In the genomic region with DNA sequence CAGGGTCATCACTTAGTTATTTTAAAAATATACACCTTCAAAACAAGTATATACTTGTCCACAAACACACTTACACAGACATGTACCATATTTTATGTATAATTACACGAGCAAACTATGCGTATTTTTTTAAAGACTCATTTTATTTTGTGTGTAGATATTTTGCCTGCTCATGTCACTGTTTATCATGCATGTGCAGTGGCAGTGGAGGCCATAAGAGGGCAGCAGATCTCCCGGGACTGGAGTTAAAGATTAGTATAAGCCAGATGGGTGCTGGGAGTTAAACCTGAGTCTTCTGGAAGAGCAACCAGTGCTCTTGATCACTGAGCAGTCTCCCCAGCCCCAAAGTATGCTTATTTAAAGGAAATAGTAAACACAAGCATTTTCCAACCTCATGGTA, we compare ENCODE assay signal across 13 mouse cellular contexts. TPM values are rescaled to one million over a fixed set of nuclear protein-coding genes. Genes with fewer than 3 reads are reported as not detected.
DNase-seq lines count a peak whose midpoint lies in the region; ATAC-seq and TF ChIP-seq lines count a peak whose summit lies in the region.
"Had no signal": no experiment of that assay in that cellular context is flagged by ENCODE, and none has a peak within 500 bp of the region (broad histone marks: within the 10 kb centered on the region; RNA-seq: fewer than 3 reads in every experiment).

No protein-coding gene starts in this region.

- H3K4me2 ChIP-seq in kidney, embryonic 14.5 days (replicated peaks; ENCODE audit: low read depth, low read length), result no peak overlapping the region
- H3K4me2 ChIP-seq in stomach, postnatal 0 days (replicated peaks; ENCODE audit: low read depth), result no peak overlapping the region
- H3K4me2 ChIP-seq: heart, embryonic 12.5 days; limb, embryonic 12.5 days; midbrain, embryonic 15.5 days had no signal

- H3K4me1 ChIP-seq in kidney, embryonic 14.5 days (ENCODE audit: control insufficient read depth, insufficient read depth, low read length), result no peaks in the 10 kb centered on the region
- H3K4me1 ChIP-seq in stomach, postnatal 0 days (replicated peaks; ENCODE audit: control insufficient read depth, insufficient read depth), result no peaks in the 10 kb centered on the region
- H3K4me1 ChIP-seq: heart, embryonic 12.5 days; midbrain, embryonic 15.5 days had no signal

- peak; percentile 28 to 33 for DNase-seq in adrenal gland, postnatal 36 days
- no peak for DNase-seq in adrenal gland, postnatal 25 days
- peak; percentile 49 for DNase-seq in kidney, adult 9 months
- peak; percentile 23 for DNase-seq in thymus, postnatal 4 days
- no peak for DNase-seq in thymus, adult 18-20 months
- peak; percentile 26 for DNase-seq in stomach, postnatal 0 days (ENCODE audit: low spot score)
- DNase-seq in thymus, postnatal 25 days, result no peak
- DNase-seq: adrenal gland, adult 8-10 months had no signal

- no peaks in the 10 kb centered on the region for H3K36me3 ChIP-seq in kidney, embryonic 14.5 days (ENCODE audit: control insufficient read depth, insufficient read depth, low read length)
- H3K36me3 ChIP-seq in stomach, postnatal 0 days (ENCODE audit: control insufficient read depth, insufficient read depth, low read length), result no peaks in the 10 kb centered on the region
- H3K36me3 ChIP-seq: heart, embryonic 12.5 days; limb, embryonic 12.5 days; midbrain, embryonic 15.5 days had no signal

- no peak overlapping the region for H3K4me3 ChIP-seq in kidney, embryonic 14.5 days (ENCODE audit: low read length)
- no peak overlapping the region for H3K4me3 ChIP-seq in stomach, postnatal 0 days (ENCODE audit: low read depth, low read length)
- H3K4me3 ChIP-seq: heart, embryonic 12.5 days; limb, embryonic 12.5 days; midbrain, embryonic 15.5 days had no signal

- TF ChIP-seq CTCF in stomach, postnatal 0 days (IDR thresholded peaks at IDR 0.05; ENCODE audit: low read depth), result peak; percentile 70

- H3K27ac ChIP-seq in kidney, embryonic 14.5 days (ENCODE audit: low read depth, low read length), result no peak overlapping the region
- no peak overlapping the region for H3K27ac ChIP-seq in stomach, postnatal 0 days (replicated peaks)
- H3K27ac ChIP-seq: limb, embryonic 12.5 days; midbrain, embryonic 15.5 days had no signal

- 40% methylated on average over 3 of the region's 3 CpGs for WGBS in kidney, embryonic 14.5 days
- WGBS in stomach, postnatal 0 days, result 32% methylated on average over 3 of the region's 3 CpGs

- H3K27me3 ChIP-seq in kidney, embryonic 14.5 days (ENCODE audit: control insufficient read depth, insufficient read depth, low read length), result peaks cover 5% of the 10 kb centered on the region; the same call in 1 of the 2 replicates
- no peaks in the 10 kb centered on the region for H3K27me3 ChIP-seq in stomach, postnatal 0 days (ENCODE audit: control insufficient read depth, insufficient read depth, low read length)

- no peak overlapping the region for H3K9ac ChIP-seq in kidney, embryonic 14.5 days (ENCODE audit: low read depth, low read length)
- H3K9ac ChIP-seq in stomach, postnatal 0 days (ENCODE audit: low read length), result no peak overlapping the region
- H3K9ac ChIP-seq: heart, embryonic 12.5 days; limb, embryonic 12.5 days; midbrain, embryonic 15.5 days had no signal

- no peak for TF ChIP-seq EP300 in stomach, postnatal 0 days (optimal IDR thresholded peaks at IDR 0.05)

- H3K9me3 ChIP-seq in kidney, embryonic 14.5 days (ENCODE audit: control insufficient read depth, low read length), result no peaks in the 10 kb centered on the region
- no peaks in the 10 kb centered on the region for H3K9me3 ChIP-seq in stomach, postnatal 0 days (ENCODE audit: control insufficient read depth, low read length)
- H3K9me3 ChIP-seq: limb, embryonic 12.5 days; midbrain, embryonic 15.5 days had no signal

- no peak for ATAC-seq in kidney, embryonic 14.5 days (ENCODE audit: low FRiP score, low TSS enrichment)
- ATAC-seq in stomach, postnatal 0 days (ENCODE audit: low FRiP score, low TSS enrichment), result no peak
- ATAC-seq: forebrain, embryonic 14.5 days; midbrain, embryonic 15.5 days had no signal

RNA-seq across cellular contexts. Expression of a gene that starts 16.8 kb away (rescaled TPM):
- total RNA-seq in adrenal gland, postnatal 36 days (2021), result under 1 TPM in 1 of 2 experiments, not detected in 1; 0.07 TPM
- total RNA-seq in adrenal gland, postnatal 25 days (2021), result not detected in 2 replicates
- polyA plus RNA-seq in kidney, embryonic 14.5 days (2014; fragmentation: Nextera tagmentation; extraction: Ambion mirVana), result 0.08 TPM in 1 of 2 replicates, not detected in the other
- 1.0 and 1.3 TPM in 2 replicates for polyA plus RNA-seq in stomach, postnatal 0 days (2015; fragmentation: Nextera tagmentation; extraction: Ambion mirVana)
- total RNA-seq: adrenal gland, adult 8-10 months had no signal
- polyA plus RNA-seq: forebrain, embryonic 14.5 days; midbrain, embryonic 15.5 days had no signal

Comparison
In these comparisons a context has a peak if more than half of its experiments do, and no peak if none do; other contexts are left out.
1. DNase-seq: peak in adrenal gland, postnatal 36 days (2 of 2), kidney, adult 9 months (single experiment), thymus, postnatal 4 days (single experiment) and stomach, postnatal 0 days (single experiment); none in adrenal gland, postnatal 25 days (single experiment), thymus, adult 18-20 months (0 of 2) and thymus, postnatal 25 days (single experiment).